Mouse (Mus musculus) MN1 (cell line): ENCODE measurements around the gene Rspo4.

Experiments used
- DNase-seq: peaks from one replicate; pipeline ENCODE4 v3.0.0-alpha.2; 2016; ENCODE audit warnings: low spot score

The Rspo4 gene

DNA sequence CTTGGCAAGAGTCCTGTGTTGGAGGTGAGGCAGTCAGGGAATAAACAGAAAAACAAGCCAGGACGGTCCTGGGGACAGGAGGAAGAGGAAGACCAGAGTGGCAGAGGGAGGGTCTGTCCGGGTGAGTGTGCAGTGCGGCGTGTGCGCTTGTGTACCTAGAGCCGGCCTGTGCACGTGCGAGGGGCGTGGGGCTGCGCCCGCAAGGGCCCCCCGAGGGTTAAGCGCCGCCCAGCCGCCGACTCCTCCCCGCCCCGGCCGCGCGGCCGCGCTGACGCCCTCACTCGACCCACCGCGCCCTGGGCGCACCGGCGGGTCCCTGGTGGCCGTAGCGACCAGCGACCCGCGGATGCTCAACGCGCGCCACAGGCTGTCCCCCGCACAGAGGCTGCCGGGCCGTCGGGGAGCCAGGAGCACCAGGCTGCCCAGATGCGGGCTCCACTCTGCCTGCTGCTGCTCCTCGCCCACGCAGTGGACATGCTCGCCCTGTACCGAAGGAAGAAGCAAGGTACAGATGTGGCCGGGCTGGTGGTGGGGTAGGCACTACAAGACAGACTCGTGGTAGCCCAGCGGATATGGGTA, at the start of gene Rspo4:
Rspo4 (plus strand) TSS at position 280 of the 579 bp plus-strand sequence.
- DNase-seq: no peak

DNA sequence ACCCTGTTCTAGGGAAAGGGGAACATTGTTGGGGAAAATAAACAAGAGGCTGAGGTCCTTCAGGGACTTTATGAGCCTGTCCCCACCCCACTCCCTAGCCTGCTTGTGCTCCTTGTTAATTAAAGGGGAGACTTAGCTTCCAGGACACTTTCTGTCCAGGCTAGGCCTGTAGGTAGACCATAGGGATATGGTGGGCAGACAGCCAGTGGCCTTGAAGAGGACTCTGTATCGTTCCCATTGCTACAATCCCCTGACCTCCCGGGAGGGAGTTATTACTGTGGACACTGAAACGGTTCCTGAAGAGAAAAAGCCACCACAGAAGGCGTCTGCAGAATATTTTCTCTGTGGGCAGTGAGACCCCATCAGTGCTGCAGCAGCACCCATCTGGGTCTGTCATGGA, 27.1 kb upstream of the Rspo4 start:
- DNase-seq: no peak

DNA sequence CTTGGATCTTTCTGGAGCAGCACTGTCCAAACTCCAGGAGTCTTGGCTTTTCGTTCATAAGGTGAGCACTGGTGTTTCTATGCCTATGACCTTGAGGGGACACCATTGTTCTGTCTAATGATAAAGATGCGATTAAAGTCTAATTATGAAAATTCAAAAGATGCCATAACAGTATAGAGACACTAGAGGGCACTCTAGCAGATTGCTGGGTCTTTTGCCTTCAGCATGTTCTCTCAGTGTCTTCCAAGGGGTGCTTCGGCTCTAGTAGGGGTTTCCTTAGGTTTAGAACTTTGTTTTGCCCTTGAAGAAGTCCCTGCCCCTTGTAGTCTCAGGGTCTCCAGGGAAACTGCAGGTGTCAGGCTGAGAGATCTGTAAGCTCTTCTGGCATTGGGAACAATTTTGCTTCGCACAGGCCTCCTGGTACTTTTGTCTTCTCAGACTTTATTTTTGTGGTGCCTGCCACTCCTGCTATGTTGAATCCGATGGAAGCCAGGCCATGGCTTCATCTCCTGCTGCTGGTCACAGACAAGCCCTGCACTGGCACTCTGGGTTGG, 19.6 kb downstream of the Rspo4 start:
- DNase-seq: peak; percentile 44

DNA sequence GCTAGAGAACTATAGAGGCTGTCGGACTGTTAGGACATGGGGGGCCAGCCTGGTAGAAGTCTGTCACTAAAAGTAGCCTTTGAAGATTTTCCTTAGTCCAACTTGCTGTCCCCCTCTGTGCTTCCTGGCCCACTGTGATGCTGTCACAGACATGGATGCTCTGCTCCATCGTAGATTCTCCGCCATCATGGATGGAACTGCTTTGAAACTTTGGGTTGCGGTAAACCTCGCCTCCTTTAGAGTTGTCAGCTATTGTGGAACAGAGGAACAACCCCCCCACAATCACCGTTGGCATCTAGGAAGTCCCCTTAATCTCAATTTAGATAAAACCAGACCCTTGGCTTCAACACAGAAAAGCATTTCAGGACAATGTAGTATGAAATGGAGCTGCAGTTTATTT, 22.2 kb downstream of the Rspo4 start:
- no peak for DNase-seq

DNA sequence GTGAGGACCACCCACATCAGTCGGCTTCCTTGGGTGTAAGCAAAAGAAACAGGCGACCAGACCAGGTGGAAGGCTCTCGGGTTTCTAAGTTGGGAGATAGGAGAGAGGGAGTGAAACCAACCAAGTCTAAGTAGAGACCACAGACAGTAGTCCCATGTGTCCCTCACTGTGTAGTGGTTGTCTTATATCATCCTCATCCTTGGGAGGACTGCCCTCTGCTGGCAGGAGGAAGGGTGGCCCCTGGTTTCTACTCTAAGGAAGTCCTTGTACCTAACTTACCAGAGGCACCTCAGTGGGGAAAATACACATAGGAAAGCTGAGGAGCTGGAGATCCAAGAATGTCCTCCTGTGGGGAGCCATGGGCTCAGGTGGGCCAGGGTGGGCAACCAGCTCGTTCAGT, 23.8 kb downstream of the Rspo4 start:
- peak; percentile 63 for DNase-seq

DNA sequence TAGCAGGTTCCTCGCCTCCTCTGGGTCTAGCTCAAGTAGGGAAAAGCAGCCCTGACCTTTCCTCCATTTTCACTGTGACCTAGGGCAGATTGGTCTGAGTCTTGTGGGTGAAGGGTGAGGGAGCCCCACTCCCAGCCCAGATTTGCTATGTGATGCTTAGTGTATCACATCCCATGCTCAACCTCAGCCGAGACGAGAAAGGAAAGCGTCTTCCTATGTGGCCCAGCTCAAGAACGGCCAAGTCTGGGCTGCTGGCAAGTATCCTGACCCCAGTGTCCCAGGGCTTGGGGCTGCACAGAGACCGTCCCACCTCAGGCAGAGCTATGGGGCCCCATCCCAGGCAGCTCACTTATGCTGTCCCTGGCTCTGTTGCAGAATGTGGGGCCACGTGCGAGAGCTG, 25.5 kb downstream of the Rspo4 start:
- DNase-seq: no peak

DNA sequence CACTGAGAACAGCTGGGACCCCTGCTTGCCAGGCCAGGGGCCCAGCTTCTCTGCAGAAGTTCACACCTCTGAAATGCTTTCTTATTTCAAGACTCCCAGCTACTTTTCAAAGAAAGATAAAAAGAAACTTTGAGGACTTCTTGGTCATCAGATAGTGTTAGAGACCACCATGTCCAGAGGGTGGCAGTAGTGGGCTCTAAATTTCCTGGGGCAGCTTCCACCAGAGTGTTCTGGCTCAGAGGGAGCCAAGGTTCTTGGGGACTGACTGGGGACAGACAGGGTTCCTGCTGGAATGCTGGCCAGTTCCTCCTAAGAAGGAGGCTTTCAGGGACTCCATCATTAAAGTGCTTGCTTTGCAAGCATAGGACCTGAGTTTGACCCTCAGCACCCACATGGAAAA, 31.8 kb downstream of the Rspo4 start:
- peak; percentile 49 for DNase-seq

DNA sequence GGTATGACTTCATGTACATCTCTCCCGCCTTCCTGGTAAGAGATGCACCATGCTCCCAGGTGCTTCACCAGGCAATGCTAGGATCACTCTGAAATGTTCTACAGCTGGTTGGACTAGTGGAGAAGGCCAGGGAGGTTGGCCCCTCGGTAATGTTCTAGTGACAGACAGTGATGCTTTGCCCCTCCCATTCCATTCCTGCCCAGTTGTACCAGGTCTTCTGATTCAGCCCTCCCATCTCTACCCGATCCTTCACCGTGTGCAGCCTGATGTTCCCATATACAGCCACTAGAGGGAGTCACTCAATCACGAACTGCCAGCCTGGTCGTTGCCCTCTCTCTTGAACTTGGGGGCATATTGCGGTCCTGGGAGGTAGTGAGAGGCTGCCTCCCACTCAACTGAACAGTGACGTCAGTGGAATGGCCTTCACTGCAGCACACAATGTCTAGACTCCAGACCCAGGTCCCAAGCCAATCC, 33.3 kb downstream of the Rspo4 start:
- peak; percentile 64 for DNase-seq

DNA sequence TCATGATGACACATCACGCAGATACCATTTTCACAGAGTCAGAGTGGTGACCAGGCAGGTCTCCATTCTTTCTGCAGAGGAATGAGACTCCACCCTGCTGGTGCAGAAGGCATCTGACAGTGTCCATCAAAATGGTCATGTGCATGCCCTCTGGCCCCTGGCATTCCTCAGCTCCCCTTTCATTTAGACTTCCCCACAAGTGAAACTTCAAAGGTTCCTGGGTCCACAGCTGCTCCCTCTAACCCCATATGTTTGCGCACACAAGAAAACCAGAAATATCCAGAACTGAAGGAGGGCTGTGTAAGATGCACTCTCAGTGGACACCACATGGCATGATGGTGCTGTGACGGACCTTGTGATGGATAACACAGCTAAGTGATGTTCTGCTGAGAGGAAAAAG, 35.9 kb downstream of the Rspo4 start:
- no peak for DNase-seq

DNA sequence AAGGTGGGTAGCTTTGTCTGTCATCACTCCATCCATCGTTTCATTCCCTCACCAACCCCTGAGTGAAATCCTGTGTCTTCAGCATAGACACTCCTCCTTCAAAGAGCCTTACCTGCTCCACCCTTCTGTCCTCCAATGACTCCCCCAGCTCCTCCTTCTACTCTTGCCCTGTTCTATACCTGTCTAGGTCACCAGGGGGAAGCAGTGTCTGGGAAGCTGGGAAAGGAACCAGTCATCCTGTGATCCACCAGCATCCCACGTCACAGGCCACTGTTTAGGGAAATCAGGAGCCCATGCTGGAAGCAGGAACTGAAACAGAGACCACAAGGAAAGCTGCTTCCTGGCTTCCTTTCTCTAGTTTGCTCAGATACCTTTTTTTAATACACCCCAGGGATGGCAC, 37.0 kb downstream of the Rspo4 start:
- peak; percentile 53 for DNase-seq

DNA sequence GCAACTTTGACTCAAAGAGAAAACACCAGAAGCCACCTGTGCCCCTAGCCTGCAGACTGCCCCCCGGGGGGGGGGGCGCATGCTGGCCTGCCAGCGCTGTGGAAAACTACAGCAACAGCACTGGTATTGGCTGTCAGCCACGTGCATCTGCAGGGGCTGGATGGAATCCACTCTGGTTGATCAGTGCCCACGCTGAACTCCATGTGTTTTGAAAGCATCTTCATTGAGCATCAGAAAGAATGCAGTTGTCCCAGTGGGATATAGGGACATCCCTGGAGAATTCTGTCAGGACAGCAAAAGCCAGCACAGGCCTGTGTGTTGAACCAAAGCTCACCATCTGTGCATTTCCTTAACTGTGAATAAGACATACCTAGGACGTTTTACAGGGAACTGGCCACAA, 48.3 kb downstream of the Rspo4 start:
- peak; percentile 60 for DNase-seq

DNA sequence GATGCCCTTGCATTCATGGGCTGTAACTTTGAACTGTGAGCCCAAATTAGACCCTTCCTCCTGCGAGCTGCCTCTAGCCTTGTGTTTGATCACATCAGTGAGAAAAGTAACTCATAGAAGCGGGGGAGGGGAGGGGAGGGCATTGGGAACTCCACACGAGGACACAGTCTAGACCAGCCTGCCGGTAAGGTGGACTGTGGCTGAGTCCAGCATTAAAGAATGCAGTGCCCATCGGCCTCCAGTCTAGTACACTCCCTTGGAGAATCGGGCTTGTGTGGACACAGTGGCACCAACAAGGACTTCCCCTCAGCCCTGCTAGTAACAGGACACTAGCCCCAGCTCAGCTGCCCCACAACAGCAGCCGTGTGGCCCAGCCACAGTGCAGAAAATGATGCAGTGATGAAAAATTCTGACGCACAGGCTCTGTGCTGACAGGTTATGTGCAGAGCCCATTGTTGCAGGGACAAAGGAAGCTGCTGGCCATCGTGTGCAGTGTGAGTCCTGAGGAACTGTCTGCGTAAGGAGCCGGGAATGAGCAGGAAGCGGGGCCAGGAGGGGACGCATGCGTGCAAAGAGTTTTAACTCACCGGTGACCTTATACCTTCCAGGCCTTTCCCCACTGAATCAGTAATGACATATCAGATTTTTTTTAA, 50.5 kb downstream of the Rspo4 start:
- no peak for DNase-seq

DNA sequence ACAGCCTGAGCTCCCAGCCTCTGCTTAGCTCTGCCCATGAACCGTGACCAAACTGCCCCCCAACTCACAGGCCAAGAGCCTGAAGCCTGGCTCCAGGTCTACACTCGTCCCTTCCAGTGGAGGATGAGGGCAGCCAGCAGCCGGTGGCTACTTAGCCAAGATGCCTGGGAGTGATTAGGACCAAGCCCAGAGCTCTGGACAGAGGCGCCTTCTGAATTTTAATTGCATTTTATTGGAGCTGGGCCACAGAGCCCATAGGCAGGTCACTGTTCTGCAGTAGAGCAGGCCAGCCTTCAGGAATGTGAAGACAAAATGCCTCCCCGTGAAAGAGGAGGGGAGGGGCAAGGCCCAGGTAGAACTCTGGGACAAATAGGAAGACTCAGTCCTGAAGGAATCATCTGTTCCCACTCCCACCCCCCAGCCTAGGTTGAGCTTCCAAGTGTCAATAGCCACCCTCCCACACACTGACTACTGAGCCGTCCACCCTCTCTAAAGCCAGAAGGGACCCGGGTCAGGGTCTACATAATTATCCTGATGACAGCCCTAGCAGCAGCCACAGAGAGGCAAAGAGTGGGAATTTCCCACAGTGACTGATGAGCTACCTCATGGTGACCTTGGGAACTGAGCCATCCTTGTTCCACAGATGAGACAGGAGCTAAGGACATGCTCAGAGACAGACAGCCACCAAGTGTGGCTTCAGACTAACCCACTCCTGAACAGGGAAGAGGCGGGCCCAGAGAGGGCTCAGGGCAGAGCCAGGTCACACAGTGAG, 51.7 kb downstream of the Rspo4 start:
- DNase-seq: peak; percentile 74

DNA sequence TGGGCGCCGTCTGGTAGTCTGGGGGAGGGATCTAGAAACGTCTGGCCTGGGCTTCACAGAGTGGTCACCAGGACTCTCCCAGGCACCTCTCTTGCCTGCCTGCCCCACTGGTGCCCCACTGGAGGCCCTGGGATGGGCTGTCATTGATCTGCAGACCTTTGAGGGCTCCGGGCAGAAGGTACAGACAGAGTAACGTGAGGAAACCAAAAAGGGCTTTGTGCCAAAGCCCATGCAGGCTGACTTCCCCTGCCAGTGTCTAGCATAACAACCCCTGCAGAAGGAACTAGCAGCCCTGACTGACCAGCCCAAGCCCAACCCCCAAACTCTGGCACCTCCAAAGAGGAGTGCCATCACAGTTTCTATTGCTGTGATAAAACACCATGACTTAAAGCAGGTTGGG, 53.2 kb downstream of the Rspo4 start:
- no peak for DNase-seq

DNA sequence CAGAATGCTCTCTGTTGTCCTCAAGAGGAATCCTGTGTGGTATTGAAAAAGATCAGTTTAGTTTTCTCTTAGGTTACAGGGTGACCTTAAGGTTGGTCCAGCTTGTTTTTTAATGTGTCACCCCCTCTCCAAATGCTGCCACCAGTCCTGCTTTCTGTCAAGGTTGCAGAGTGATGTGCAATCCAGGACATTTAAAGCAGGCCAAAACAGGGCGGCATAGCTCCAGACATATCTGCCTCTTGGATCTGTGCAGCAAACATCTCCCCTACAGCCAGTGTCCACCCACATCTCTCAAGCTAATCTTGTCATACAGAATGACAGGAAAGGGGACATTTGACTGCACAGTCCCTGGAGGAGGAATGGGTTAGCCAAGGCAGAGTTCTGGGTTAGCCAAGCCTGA, 55.4 kb downstream of the Rspo4 start:
- DNase-seq: no peak

DNA sequence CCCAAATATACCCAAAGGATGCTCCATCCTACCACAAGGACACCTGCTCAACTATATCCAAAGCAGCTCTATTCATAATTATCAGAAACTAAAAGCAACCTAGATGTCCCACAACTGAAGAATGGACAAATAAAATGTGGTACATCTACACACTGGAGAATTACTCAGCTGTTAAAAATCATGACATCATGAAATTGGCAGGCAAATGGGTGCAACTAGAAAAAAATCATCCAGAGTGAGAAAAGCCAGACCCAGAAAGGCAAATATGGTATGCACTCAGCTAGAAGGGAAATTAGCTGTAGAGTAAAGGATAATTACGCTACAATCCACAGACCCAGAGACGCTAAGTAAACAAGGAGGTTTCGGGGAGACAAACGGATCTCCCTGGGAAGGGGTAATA, 58.1 kb downstream of the Rspo4 start:
- peak; percentile 44 for DNase-seq

DNA sequence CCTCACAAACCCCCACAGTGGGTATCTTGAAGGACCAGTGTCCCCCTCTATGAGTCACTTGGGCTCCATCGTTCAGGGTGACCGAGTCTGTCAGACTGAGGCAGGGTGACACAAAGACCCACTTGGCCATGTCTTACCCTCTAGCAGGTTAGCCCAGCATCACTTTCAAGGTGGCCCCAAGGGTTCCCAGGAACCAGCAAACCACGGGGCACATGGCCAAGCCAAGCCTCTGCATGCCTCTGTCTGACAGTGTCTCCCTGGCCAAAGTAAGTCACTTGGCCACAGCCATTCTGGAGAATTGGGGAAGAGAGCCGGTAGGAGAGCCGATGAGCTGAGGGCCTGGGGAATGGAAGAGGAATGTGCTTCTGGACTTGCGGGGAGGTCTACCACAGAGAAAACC, 60.5 kb downstream of the Rspo4 start:
- DNase-seq: no peak

DNA sequence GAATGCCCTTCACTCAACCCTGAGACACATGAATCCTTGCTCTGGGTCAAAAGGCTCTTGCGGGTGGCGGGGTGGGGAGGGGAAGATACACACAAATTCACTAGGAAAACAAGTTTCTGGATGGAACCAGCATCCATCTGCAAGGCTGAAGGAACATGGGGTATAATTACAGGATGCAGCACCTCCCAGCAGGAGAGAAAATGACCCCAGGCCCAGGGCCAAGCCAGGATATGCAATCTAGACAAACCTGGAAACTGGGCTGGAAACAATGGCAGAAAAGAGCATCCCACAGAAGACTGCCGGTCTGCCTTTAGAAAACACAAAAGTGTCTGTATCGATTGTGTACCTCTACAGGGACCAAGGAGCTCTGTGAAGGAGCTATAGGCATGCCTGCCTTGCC, 61.2 kb downstream of the Rspo4 start:
- DNase-seq: no peak

DNA sequence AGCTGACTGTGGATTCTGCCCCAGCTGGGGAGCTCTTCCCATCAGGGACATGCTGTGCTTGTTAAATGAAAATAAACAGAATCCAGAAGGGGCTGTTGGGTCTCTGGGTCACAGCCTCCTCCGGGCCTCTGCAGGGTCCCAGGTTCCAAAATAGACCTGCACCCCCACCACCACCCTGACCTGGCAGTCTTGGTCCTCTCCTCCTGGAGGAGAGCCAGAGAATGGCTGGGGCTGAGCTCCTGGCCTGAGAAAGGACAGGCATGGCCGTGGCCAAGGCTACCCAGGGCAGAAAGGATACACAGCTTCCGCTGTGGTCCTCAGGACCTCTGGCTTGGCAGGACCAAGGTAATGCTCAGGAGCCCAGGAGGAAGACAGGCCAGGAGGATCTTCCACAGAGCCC, 61.9 kb downstream of the Rspo4 start:
- DNase-seq: no peak

DNA sequence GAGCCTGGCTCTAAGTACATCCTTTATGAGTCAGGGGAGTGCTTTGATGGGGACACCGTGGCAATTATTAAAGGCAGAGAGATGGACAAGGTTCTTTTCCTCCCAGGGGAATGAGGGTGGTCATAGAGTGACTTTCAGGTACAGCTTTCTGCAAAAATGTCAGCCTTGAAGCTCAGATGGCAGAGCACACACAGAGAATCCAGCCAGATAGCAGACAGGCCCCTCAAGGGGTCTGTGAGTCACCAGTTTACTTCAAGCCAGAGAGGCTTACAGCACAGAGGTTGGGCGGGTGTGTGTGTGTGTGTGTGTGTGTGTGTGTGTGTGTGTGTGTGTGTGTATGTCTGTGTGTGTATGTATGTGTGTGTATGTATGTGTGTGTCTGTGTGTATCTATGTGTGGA, 64.3 kb downstream of the Rspo4 start:
- no peak for DNase-seq

DNA sequence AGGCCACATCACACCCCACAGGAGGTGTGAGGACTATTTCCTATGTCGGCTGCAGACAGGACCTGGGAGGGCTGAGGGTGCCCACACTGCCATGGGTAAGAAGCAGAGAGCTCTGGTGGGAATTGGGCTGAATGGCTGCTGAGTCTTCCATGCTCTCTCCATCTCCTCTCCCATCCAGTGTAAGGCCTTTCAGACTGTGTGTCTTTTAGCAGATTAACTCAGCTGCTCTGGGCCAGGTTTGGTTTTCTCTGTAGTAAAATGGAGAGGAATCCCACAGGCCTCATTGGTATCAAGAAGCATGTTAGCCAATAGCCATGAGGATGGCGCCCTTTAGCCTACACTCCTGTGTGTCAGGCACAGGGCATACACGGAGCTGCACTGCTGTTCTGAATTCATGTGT, 66.7 kb downstream of the Rspo4 start:
- no peak for DNase-seq

DNA sequence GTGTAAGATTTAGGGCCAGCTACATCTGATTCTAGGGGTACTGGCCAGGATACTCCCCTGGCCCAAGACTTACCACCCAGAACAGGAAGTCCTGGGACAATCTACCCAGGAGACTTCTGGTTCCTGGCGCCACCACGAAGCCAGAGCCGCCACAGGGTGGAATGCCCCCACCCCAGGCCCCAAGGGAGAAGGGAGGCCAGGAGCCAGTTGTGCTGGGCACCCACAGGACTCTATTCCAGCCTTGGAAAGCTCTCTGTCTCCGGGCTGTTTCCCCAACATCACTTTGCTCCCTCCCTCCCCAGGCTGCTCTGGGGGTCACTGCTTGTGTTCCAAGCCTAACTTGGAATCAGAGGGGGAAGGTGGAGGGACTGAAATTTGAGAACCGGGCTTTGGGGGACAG, 67.8 kb downstream of the Rspo4 start:
- no peak for DNase-seq

DNA sequence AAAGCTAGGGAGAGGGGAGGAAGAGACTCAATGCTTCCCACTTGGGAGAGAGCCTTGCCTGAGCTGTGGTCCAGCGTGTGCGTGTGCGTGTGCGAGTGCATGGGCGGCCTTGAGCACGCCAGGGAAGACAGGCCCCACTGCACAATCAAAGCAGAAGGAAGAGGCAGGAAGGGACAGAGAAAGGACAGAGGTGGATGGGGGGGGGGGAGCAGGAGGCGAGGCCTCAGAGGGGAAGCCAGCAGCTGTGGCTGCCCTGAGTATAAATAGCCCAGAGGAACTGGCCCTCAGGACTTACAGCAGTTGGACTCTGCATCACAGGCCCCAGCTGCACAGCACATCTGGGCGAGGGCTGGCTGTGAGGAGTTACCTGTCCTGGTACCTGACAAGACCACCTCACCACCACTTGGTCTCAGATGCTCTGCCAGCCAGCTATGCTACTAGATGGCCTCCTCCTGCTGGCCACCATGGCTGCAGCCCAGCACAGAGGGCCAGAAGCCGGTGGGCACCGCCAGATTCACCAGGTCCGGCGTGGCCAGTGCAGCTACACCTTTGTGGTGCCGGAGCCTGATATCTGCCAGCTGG, 68.3 kb downstream of the Rspo4 start, which contains the start of gene Angpt4:
Angpt4 (plus strand) TSS at position 292 of the 582 bp plus-strand sequence.
- DNase-seq: no peak
